Mouse (Mus musculus): ENCODE measurements around the gene Rhebl1. TPM values are rescaled to one million over a fixed set of nuclear protein-coding genes. Genes with fewer than 3 reads are reported as not detected.
A peak's percentile ranks its signal among the peaks of the same experiment; 100 is the strongest.

Gene Rhebl1
- total and polyA plus RNA-seq, 2 experiments from 2014 or later: 10.2 to 25.7 TPM

GRCm38 (mm10) chr15:98850668-98851067 is 43.7 kb downstream of the Rhebl1 start:
- Histone ChIP-seq H3K9ac (replicated peaks; ENCODE audit: low read length) (no peak overlapping the region), H3K4me3 (ENCODE audit: low read length) (no peak overlapping the region), H3K36me3 (ENCODE audit: insufficient read depth, low read length) (peaks cover 95% of the 10 kb centered on the region), H3K27ac (no peak overlapping the region), H3K27me3 (ENCODE audit: insufficient read depth, low read length) (no peaks in the 10 kb centered on the region), H3K9me3 (ENCODE audit: low read length) (no peaks in the 10 kb centered on the region), H3K4me1 (ENCODE audit: insufficient read depth, low read length) (no peaks in the 10 kb centered on the region), H3K4me2 (ENCODE audit: low read depth, low read length) (no peak overlapping the region)
- ATAC-seq (no peak), DNase-seq (ENCODE audit: low spot score) (no peak)
- no peak for TF ChIP-seq CTCF (IDR thresholded peaks at IDR 0.05; ENCODE audit: low read depth)
- 89% methylated on average over 14 of the region's 14 CpGs for WGBS

- H3K9ac ChIP-seq (replicated peaks; ENCODE audit: low read length): no peak overlapping the region
- no peaks in the 10 kb centered on the region for H3K27me3 ChIP-seq (ENCODE audit: insufficient read depth, low read length)
- H3K4me2 ChIP-seq (ENCODE audit: low read depth, low read length): no peak overlapping the region
- no peaks in the 10 kb centered on the region for H3K4me1 ChIP-seq (ENCODE audit: insufficient read depth, low read length)
- ATAC-seq (no peak), DNase-seq (ENCODE audit: low spot score) (no peak)
- 87% methylated on average over 16 of the region's 16 CpGs for WGBS
- TF ChIP-seq CTCF (IDR thresholded peaks at IDR 0.05; ENCODE audit: low read depth): no peak
- H3K27ac ChIP-seq: no peak overlapping the region
- no peak overlapping the region for H3K4me3 ChIP-seq (ENCODE audit: low read length)
- peaks cover 95% of the 10 kb centered on the region for H3K36me3 ChIP-seq (ENCODE audit: insufficient read depth, low read length)
- H3K9me3 ChIP-seq (ENCODE audit: low read length): no peaks in the 10 kb centered on the region
These were observed 44.3 kb downstream of the Rhebl1 start for GRCm38 (mm10) chr15:98849956-98850600.

- no peak for TF ChIP-seq CTCF (IDR thresholded peaks at IDR 0.05; ENCODE audit: low read depth)
- peaks cover 95% of the 10 kb centered on the region for H3K36me3 ChIP-seq (ENCODE audit: insufficient read depth, low read length)
- H3K4me2 ChIP-seq (ENCODE audit: low read depth, low read length): no peak overlapping the region
- H3K9ac ChIP-seq (replicated peaks; ENCODE audit: low read length): 0 out of 2 replicates have a peak overlapping the region, but pooled peaks have one; percentile 21
- WGBS: 94% methylated on average over 11 of the region's 11 CpGs
- no peaks in the 10 kb centered on the region for H3K9me3 ChIP-seq (ENCODE audit: low read length)
- H3K27me3 ChIP-seq (ENCODE audit: insufficient read depth, low read length): no peaks in the 10 kb centered on the region
- H3K4me1 ChIP-seq (ENCODE audit: insufficient read depth, low read length): no peaks in the 10 kb centered on the region
- DNase-seq (ENCODE audit: low spot score) (no peak), ATAC-seq (no peak)
- H3K27ac ChIP-seq: no peak overlapping the region
- H3K4me3 ChIP-seq (ENCODE audit: low read length): no peak overlapping the region
These were observed 45.2 kb downstream of the Rhebl1 start for GRCm38 (mm10) chr15:98849165-98849564.

- no peak overlapping the region for H3K9ac ChIP-seq (replicated peaks; ENCODE audit: low read length)
- ATAC-seq (no peak), DNase-seq (ENCODE audit: low spot score) (no peak)
- no peaks in the 10 kb centered on the region for H3K9me3 ChIP-seq (ENCODE audit: low read length)
- H3K4me2 ChIP-seq (ENCODE audit: low read depth, low read length): no peak overlapping the region
- no peaks in the 10 kb centered on the region for H3K4me1 ChIP-seq (ENCODE audit: insufficient read depth, low read length)
- WGBS: 89% methylated on average over 8 of the region's 8 CpGs
- no peak overlapping the region for H3K27ac ChIP-seq
- H3K36me3 ChIP-seq (ENCODE audit: insufficient read depth, low read length): peaks cover 94% of the 10 kb centered on the region
- no peak for TF ChIP-seq CTCF (IDR thresholded peaks at IDR 0.05; ENCODE audit: low read depth)
- H3K4me3 ChIP-seq (ENCODE audit: low read length): no peak overlapping the region
- H3K27me3 ChIP-seq (ENCODE audit: insufficient read depth, low read length): no peaks in the 10 kb centered on the region
These were observed 48.2 kb downstream of the Rhebl1 start for GRCm38 (mm10) chr15:98846140-98846539.

- Histone ChIP-seq H3K4me1 (ENCODE audit: insufficient read depth, low read length) (no peaks in the 10 kb centered on the region), H3K27me3 (ENCODE audit: insufficient read depth, low read length) (no peaks in the 10 kb centered on the region), H3K4me2 (ENCODE audit: low read depth, low read length) (no peak overlapping the region), H3K27ac (no peak overlapping the region), H3K4me3 (ENCODE audit: low read length) (no peak overlapping the region), H3K36me3 (ENCODE audit: insufficient read depth, low read length) (peaks cover 94% of the 10 kb centered on the region), H3K9me3 (ENCODE audit: low read length) (no peaks in the 10 kb centered on the region), H3K9ac (replicated peaks; ENCODE audit: low read length) (no peak overlapping the region)
- DNase-seq (ENCODE audit: low spot score) (no peak), ATAC-seq (no peak)
- WGBS: 94% methylated on average over 2 of the region's 2 CpGs
- TF ChIP-seq CTCF (IDR thresholded peaks at IDR 0.05; ENCODE audit: low read depth): no peak
These were observed 49.2 kb downstream of the Rhebl1 start for GRCm38 (mm10) chr15:98845149-98845548.

GRCm38 (mm10) chr15:98843595-98844223 is 50.6 kb downstream of the Rhebl1 start:
- ATAC-seq: no peak
- Histone ChIP-seq H3K4me1 (ENCODE audit: insufficient read depth, low read length) (no peaks in the 10 kb centered on the region), H3K4me2 (ENCODE audit: low read depth, low read length) (no peak overlapping the region), H3K27me3 (ENCODE audit: insufficient read depth, low read length) (no peaks in the 10 kb centered on the region), H3K4me3 (ENCODE audit: low read length) (no peak overlapping the region), H3K9ac (replicated peaks; ENCODE audit: low read length) (no peak overlapping the region), H3K9me3 (ENCODE audit: low read length) (no peaks in the 10 kb centered on the region), H3K36me3 (ENCODE audit: insufficient read depth, low read length) (peaks cover 94% of the 10 kb centered on the region), H3K27ac (no peak overlapping the region)
- 87% methylated on average over 11 of the region's 11 CpGs for WGBS
- DNase-seq (ENCODE audit: low spot score): no peak
- no peak for TF ChIP-seq CTCF (IDR thresholded peaks at IDR 0.05; ENCODE audit: low read depth)
